Mouse (Mus musculus): ENCODE data around the gene Spint4.

DNA sequence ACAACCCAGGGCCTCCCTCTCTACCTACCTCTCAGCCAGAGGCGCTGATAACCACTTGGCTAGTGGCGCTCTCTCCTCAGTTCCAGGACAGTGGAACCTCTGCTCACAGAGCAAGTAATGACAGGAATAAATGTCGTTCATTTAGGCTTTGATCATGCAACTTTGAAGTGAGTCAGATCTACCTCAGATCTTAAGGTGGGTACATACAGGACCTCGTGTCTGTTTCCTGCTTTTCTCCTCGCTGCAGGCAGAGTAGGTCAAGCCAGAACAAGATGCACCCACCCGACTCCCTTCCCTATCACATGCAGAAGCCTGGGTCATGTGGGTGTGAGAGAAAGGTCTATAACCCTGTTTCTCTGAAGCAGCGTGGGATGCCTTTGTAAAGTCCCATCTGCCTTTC lies 24.3 kb upstream of the Spint4 start, which contains the start of gene Wfdc11:
- TF ChIP-seq CTCF (IDR thresholded peaks at IDR 0.05; ENCODE audit: control insufficient read depth, insufficient read depth, low read length) (no peak), POLR2A (IDR thresholded peaks at IDR 0.05; ENCODE audit: borderline replicate concordance, control insufficient read depth, low read depth, low read length) (no peak)

Data from bone marrow, adult 2 months (tissue).